Mouse (Mus musculus) heart, adult 2 months (tissue): ENCODE results near the gene Cntn5.

Source experiments
- CTCF ChIP-seq: fragments of 200-600 bp; IDR thresholded peaks from 2 replicates; pipeline ENCODE4 v1.8.1; 2022; ENCODE audit warnings: antibody characterized with exemption, mild to moderate bottlenecking, moderate library complexity
- EP300 ChIP-seq: fragments of 200-500 bp; IDR thresholded peaks from 2 replicates; pipeline ENCODE4 v1.6.1; 2011; ENCODE audit warnings: low read depth, low read length, control low read depth; ENCODE audit not compliant: insufficient read depth
- POLR2A ChIP-seq: fragments of 200-500 bp; IDR thresholded peaks from 2 replicates; pipeline ENCODE4 v1.6.1; 2011; ENCODE audit warnings: mild to moderate bottlenecking, low read depth, low read length, control low read depth; ENCODE audit not compliant: insufficient read depth

DNA sequence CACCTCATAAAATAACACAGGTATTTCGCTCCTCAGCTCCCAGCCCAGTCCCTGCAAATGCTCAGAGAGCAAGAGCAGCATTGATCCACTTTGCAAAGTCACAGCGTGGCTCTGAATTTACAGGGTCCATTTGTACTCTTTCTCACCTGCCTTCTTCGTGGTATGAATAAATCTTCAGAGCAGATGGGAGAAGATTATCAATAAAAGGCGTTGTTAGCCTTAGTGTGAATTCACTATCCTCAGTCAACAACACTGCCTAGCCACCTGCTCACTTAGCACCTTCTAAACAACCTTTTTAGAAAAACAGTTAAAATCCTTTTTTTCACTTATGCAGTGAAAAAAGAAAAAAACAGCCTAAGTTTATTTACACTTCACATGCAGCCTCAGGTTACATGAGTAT is 237.1 kb downstream of the Cntn5 start:
- TF ChIP-seq POLR2A (no peak), CTCF (no peak), EP300 (no peak)
